Mouse (Mus musculus): ENCODE measurements around the gene Mrgprb3. TPM values are rescaled to one million over a fixed set of nuclear protein-coding genes. Genes with fewer than 3 reads are reported as not detected.

The Mrgprb3 gene
- not detected for total RNA-seq (2022)

DNA sequence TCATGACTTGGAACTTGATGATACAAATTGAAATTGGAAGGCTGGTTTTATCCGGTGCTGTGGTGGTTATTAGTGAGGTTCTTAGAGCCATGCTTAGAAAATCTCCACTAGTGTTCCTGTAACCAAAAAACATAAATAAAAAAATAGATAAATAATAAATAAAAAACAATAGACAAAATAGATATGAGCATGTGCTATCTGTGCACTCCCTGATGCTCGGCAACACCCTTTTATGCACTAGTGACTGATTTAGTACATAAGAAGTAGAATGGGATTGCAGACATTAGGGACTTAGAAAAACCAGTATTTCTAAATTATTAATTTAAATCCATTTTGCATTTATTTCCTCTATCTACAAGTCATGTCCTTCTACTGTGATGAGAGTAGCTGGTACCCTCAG, at the start of gene Mrgprb3:
TSS of gene Mrgprb3 (minus strand) at position 101 of the 400 bp plus-strand sequence.
- no peak for DNase-seq (ENCODE audit: low spot score in 2 of 2)

Other genes with a start within 250 kb of the Mrgprb3 start
- under 1 TPM; 0.19 to 0.45 (median 0.27) TPM for gene Mrgprb1, start 187.5 kb downstream of the Mrgprb3 start, total RNA-seq (2022)
- under 1 TPM in 2 of 4 experiments, not detected in 2; 0.05 to 0.17 TPM for gene Mrgprx2, start 144.5 kb downstream of the Mrgprb3 start, total RNA-seq (2022)
- gene Mrgprb2, start 85.7 kb downstream of the Mrgprb3 start, total RNA-seq (2022), result under 1 TPM in 1 of 4 experiments, not detected in 3; 0.13 TPM
- gene Zdhhc13, start 145.2 kb upstream of the Mrgprb3 start, total RNA-seq (2022), result 1 to 10 TPM; 2.9 to 4.6 (median 3.6) TPM
- 100 to 1,000 TPM; 106 to 187 (median 120) TPM for gene Csrp3, start 204.2 kb upstream of the Mrgprb3 start, total RNA-seq (2022)
- gene E2f8, start 237.8 kb upstream of the Mrgprb3 start, total RNA-seq (2022), result under 1 TPM in 2 of 4 experiments, not detected in 2; 0.16 to 0.34 TPM